Mouse (Mus musculus): Measurements from ENCODE around the gene Iqcf5.
"Not testable (repeated sequence)": the region's sequence is repeated elsewhere in the genome, so short reads cannot be mapped to it uniquely, and the experiment has no call there.

Iqcf5 gene

DNA sequence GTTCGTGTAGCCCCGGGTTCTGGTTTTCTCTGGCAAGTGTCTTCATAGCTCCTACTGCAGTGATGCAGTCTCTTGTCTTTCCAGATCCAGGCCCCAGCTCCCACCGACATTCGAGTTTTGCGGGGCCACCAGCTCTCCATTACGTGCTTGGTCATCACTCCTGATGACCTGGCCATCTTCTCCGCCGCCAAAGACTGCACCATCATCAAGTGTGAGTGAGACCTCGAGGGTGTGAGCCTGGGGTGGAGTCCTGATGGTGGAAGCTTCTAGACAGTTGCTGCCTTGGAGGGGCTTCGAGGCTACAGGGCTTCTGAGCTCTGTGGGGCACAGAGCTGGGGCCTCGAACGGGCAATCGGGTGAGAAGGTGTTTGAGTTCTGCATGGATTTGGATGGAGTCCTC, 32.7 kb upstream of the Iqcf5 start:
- no peak for DNase-seq (ENCODE audit: low spot score)

DNA sequence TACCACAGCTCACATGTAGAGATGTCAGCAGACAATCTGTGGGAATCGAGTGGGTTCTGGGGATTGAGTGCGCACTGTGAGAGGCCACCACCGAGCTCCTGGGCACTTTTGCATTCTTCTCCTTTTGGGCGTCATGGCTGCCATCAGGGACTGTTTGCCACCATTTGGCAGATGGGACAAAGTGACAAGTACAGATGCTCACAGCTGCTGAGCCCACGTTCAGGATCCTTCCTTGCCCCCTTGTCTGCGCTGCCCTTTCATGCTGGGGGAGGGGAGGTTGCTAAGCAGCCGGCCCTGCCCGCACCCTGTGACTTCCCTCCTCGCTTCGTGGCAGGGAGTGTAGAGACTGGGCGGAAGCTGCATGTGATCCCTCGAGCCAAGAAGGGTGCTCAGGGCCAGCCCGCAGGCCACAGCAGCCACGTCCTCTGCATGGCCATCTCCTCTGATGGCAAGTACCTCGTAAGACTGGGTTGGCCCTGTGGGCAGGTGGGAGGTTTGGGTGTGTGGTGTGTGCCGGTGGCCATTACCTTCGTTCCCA, 31.7 kb upstream of the Iqcf5 start:
- DNase-seq (ENCODE audit: low spot score): no peak

DNA sequence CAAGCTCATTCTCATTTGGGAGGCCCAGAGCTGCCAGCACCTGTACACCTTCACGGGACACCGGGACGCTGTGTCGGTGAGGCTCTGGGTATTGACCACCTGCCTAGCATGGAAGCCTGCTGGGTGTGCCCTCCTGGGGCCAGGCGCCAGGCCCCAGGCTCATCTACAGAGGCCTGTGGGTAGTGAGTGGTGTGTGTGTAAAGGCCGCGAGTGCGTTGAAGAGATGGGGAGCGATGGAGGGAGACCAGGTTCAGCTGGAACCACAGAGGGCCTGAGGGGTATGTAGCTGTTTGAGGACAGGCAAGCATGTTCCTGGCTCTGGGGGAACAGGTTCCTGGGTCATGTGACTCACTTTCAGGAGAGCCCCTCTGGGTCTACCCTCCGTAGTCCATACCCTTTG, 31.2 kb upstream of the Iqcf5 start:
- no peak for DNase-seq (ENCODE audit: low spot score)

DNA sequence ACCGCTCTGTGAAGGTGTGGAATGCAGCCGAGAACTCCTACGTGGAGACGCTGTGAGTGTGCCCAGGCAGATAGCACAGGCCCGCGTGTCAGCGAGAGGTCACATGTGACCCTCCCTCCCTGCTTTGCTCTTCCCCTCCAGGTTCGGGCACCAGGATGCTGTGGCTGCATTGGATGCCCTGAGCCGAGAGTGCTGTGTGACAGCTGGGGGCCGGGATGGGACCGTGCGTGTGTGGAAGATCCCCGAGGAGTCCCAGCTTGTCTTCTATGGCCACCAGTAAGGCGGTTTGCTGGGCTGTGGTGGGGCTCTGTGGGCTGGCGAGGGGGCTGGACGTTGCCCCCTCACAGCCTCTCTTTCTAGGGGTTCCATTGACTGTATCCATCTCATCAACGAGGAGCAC, 30.8 kb upstream of the Iqcf5 start:
- no peak for DNase-seq (ENCODE audit: low spot score)

DNA sequence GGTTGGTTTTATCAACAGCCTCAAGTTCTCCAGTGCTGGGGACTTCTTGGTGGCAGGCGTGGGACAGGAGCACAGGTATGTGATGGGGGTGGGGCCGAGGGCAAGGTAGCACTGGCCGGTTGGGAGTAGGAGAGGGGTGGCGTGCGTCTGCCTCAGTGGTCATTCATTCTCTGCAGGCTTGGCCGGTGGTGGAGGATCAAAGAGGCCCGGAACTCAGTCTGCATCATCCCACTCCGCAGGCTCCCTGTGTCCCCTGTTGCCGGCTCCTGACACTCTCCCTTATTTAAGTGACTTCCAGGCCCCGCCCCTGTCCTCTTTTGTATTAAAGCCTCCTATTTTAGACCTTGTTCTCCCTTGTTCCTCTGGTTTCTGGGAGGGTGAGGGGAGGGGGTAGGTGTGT, 29.3 kb upstream of the Iqcf5 start:
- no peak for DNase-seq (ENCODE audit: low spot score)

DNA sequence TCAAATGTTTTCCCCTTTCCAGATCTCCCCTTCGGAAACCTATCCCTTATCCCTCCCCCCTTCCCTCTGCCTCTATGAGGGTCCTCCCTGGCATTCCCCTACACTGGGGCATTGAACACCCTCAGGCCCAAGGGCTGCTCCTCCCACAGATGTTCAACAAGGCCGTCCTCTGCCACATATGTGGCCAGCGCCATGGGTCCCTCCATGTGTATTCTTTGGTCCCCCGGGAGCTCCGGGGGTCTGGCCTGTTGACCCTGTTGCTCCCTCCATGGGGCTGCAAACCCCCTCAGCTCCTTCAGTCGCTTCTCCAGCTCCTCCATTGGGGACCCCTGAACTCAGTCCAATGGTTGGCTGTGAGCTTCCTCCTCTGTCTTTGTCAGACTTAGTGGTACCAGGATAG, 26.8 kb upstream of the Iqcf5 start:
- not testable (repeated sequence) for DNase-seq (ENCODE audit: low spot score)

DNA sequence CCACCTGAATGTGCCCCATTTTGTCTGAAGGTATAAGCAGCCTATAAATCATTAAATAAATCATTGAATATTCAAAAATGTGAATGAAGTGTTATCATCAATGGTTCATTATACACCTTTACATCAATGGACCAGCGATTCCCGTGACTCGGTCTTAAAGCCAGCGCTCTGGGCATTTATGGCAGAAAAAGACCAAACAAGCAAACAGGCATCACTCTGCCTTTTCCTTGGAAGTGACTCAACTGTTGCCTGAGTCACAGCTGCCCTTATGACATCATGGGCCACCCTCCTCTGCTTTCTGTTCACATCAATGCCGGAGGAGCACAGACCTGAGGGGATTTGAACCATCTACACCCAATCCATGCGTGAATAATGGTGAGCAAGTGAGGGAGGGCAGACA, 14.7 kb upstream of the Iqcf5 start, which contains the start of gene Iqcf1:
TSS of gene Iqcf1 (plus strand) at position 301 of the 400 bp plus-strand sequence.
- no peak for DNase-seq (ENCODE audit: low spot score)

DNA sequence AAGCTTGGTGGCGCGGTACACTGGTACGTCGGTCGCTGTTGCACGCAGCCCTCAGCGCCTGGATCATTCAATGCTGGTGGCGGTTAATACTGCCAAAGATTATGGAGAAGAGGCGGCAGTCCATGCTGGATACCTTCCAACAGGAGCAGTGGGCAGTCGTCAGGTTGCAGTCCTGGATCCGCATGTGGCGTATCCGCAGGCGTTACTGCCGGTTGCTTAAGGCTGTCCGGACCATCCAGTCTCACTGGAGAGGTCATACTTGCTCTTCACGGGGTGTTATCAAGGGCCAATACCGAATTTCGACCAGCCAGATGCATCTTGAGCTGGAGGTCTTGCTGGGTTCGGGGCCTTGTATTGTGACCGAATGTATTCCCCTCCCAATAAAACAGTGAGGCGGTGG, 12.5 kb upstream of the Iqcf5 start:
- no peak for DNase-seq (ENCODE audit: low spot score)

DNA sequence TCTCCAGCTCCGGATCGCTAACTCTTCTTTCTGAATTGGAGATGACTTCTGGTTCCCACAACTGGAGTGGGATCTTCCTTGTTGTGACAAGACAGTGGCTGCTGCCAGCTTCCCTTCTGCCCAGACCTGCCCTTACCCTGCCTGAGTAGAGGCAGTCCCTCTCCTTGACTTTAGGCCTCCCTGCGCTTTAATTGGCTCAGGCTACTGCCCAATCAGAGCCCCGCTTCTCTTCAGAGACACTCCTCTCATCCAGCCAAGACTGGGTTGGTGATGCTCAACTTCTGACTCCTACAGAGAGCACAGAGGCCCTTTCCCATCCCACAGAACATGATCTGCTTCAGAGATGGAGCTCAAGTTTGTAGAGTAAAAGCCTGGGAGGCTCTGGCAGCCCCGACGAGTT, 10.1 kb upstream of the Iqcf5 start:
- no peak for DNase-seq (ENCODE audit: low spot score)

DNA sequence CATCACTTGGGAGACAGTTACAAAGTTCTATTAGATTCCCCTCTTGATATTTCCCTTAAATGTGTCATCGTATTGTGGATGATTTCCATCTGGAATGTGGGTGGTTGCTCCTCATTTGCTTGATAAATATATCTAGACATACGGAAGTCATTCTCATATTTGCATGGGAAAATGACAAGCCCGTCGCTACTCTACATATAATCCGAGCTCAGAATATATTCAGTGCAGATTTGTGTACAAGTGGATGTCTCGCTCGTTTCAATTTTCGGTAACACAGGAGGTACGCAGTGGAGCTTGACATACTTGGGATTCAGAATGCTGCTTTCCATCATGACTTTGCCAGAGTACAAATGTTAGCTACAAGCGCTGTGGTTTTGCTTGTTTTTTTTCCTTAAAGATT, 5.0 kb upstream of the Iqcf5 start:
- no peak for DNase-seq (ENCODE audit: low spot score)

DNA sequence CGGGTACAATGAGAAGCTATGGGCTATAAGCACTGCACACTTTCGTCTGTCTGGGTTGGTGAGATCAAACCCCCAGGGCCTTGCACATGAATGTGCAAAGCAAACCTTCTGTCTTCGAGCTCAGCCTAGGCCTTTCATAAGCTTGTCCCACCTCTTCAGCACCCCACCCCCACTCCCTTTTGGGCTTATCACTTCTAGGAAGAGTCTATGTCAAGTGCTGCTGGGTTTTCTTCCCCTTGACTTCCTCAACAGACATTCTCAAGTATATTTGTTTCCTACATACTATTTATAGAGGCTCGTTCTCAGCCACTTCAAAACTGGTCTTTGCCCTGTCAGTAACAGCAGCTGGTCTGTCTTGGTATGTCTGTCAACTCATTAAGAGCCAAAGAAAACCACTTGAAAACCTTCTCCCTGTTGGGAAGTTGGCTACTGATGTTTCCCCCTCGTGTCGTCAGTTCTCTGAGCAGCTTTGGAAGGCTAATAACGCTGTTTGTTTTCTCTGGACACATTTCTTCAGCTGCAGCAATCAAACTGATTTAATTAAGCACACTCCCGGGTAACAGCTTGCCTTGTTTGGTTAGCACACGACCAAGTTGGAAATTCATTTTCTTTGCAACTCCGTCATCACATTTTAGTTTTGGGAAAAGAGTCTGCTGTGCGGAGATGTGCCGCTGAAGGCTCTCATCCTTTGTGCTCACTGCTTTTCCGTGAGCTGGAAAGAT, 1.5 kb upstream of the Iqcf5 start:
- no peak for DNase-seq (ENCODE audit: low spot score)

DNA sequence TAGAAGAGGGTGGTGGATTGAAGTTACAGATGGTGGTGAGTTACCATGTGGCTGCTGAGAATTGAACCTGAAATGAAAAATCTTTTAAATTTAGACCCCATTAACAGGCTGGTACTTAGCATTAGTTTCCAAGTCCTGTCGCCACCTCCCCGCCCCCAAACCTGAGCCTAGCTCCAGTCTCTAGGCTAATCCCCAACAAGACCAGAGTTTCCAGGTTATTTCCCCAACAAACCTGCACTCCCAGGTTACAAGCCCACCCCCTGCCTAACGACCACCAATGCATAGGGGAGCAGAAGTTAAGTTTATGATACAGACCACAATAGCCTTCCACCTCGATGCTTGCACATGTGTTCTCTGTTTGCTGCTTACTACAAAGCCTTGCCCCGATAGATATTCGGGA, 807 bp upstream of the Iqcf5 start:
- DNase-seq (ENCODE audit: low spot score): no peak

DNA sequence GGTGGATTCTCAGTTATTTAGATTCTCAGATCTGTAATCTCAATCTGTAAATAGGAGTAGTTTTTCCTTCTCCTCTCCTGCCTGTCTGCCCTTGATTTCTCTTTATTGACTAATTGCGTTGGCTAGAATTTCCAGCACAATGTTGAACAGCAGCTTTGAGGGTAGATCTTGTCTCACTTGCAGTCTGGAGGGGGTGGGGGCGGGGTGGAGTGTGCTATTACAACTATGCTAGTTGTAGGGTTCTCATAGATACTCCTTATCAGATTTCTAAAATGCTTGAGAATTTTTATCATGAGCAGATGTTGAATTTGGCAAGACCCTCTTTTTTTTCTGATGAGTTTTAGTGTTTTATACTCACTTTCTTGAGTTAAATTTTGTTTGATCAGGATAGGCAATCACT, 5.1 kb downstream of the Iqcf5 start:
- DNase-seq (ENCODE audit: low spot score): no peak

DNA sequence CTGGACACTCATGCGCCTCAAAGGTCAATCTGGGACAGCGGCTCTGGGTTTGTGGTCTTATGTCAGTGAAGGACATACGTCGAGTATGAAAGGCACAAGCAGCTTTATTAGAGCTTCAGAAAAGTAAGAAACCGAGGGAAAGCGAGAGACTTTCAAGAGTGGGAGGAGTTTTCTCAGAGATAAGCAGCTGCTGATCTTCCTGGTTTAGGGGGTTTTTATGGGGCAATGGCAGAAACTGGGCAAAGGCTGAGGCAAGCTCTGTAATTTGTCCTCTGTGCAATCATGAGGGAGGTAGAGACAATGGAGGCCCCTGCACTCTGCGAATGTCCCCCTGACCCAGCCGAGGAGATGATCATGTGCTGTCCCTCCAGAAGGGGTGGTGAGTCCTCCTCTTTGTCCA, 5.5 kb downstream of the Iqcf5 start:
- DNase-seq (ENCODE audit: low spot score): no peak

DNA sequence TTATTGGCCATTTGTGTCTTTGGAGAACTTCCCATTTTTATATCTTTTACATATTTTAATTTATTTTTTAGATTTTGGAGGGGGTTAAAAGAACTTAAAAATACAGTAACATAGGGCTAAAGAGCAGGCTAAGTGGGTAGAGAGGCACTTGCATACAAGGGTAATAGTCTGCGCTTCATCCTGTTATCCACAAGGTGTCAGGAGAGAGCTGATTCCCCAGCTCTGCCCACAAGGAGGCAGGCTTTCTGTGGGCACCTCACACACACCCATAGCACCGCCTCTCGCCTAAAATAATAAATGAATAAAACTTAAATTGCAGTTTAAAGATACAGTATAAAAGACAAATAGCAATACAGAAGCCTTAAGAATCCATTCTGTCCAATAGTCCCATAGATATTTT, 17.5 kb downstream of the Iqcf5 start:
- peak; percentile 75 for DNase-seq (ENCODE audit: low spot score)

DNA sequence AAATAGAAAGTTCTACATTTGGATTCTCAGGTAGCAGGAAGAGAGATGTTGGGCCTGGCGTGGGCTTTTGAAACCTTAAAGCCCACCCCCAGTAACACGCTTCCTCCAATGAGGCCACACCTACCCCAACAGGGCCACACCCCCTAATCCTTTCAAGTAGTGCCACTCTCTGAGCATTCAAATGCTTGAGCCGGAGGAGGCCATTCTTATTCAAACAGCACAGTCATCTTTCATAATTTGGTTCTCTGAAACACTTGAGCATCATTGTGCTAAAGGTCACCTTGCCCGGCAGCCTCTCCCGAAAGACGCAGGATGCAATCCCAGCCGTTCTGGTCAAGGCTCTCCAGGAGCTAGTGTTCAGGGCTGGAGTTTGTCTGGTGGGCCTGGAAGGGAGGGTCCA, 19.9 kb downstream of the Iqcf5 start:
- no peak for DNase-seq (ENCODE audit: low spot score)

DNA sequence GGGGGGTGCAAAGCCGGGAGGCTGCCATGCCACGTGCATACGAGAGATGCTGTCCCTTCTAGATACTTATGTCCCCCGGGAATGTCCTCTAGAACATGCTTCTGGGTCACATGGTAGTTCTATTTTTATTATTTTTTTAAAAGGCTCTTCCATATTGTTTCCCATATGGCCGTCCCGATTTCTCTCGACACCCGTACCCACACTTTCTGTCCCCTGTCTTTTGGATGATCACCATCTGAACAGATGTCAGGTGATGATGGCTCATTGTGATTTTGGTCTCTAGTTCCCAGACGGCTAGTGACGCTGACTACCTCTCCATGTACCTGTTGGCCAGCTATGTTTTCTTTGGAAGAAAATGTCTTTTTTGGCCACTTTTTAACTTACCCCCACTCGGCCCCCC, 20.6 kb downstream of the Iqcf5 start:
- DNase-seq (ENCODE audit: low spot score): no peak

DNA sequence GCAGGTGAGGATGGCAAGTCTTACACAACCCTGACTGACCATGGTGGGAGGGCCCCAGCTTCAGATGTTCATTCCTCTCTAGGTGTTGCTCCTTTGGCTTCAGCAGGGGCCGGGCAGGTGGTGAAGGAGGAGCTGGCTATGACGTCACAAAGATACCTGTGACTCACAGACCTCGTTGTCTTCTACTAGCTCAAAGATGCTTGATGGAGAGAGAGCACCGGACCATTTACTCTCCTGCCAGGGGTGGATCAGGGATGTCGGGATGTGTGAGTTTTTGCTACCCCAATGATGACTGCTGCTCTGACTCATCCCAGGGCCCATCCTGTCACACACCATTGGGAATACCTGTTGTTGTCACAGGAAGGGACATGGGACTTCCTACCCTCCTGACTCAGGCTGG, 47.2 kb downstream of the Iqcf5 start, which contains the start of gene Iqcf3:
TSS of gene Iqcf3 (minus strand) at position 101 of the 400 bp plus-strand sequence.
- DNase-seq (ENCODE audit: low spot score): no peak

DNA sequence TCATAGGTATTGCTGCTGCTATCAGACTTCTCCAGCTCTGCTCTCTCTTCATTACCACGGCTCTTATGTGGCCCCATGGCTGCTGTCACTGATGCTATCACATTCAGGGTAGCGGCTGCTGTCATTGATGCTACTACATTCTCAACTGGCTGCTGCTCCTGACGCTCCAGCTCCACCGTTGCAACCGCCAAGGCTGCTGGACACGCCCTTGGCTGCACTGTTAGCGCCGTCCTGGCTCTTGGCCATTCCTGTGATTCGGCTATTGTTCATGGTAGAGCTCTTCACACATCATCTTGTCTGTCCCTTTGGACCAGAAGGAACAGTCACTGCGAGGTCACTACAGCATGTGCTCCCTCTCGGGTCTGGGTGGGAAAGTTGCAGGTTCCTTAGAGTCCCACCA, 47.9 kb downstream of the Iqcf5 start:
- no peak for DNase-seq (ENCODE audit: low spot score)

DNA sequence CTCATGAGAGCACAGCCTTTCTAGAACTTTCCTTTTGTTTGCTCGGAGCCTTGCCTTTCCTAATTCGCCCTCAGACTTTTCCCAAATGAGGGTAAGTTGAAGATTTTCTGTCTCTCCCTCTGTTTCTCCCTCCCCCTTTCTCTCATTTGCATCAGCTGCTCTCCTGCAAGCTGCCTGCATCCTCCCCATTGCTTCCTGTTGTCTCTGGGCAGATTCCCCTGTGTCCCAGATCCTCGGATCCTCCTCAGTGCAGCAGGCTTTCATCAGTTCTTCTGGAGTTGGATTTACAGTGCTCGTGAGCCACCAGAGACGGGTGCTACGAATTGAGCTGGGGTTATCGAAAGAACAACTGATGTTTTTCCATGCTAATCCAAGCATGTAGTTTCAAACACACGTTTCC, 49.7 kb downstream of the Iqcf5 start:
- DNase-seq (ENCODE audit: low spot score): no peak

Data from embryo, embryonic 10 days (tissue).